Mouse (Mus musculus): ENCODE measurements around the gene Rassf1. TPM values are rescaled to one million over a fixed set of nuclear protein-coding genes. Genes with fewer than 3 reads are reported as not detected.

The Rassf1 gene
- polyA plus RNA-seq (2012; rRNA removed): 35.2 and 38.7 TPM in 2 replicates

GRCm38 (mm10) chr9:107551117-107551889 lies at the start of gene Rassf1:
Gene Rassf1, plus strand, starts transcription at chr9:107551555.

GRCm38 (mm10) chr9:107533791-107534407 lies 17.5 kb upstream of the Rassf1 start, which contains the start of gene Tmem115:
Gene Tmem115, plus strand, starts transcription at chr9:107533945.

GRCm38 (mm10) chr9:107541474-107542351 lies 9.6 kb upstream of the Rassf1 start, which contains the start of the genes Cyb561d2 and Nprl2:
Gene Cyb561d2, minus strand, starts transcription at chr9:107542193.
Gene Nprl2, plus strand, starts transcription at chr9:107542226.

GRCm38 (mm10) chr9:107547026-107547425 lies 4.3 kb upstream of the Rassf1 start, which contains the start of gene Zmynd10:
Gene Zmynd10, plus strand, starts transcription at chr9:107547298.

GRCm38 (mm10) chr9:107563029-107563581 lies 11.8 kb downstream of the Rassf1 start, which contains the start of gene Tusc2:
Gene Tusc2, plus strand, starts transcription at chr9:107563255.

GRCm38 (mm10) chr9:107567702-107568319 lies 16.5 kb downstream of the Rassf1 start, which contains the start of gene Hyal2:
Gene Hyal2, plus strand, starts transcription at chr9:107567945.

GRCm38 (mm10) chr9:107576357-107577107 lies 25.2 kb downstream of the Rassf1 start, which contains the start of gene Hyal1:
Gene Hyal1, plus strand, starts transcription at chr9:107576927.

GRCm38 (mm10) chr9:107578587-107578986 lies 27.2 kb downstream of the Rassf1 start, which contains the start of gene Naa80:
Gene Naa80, plus strand, starts transcription at chr9:107578887.

GRCm38 (mm10) chr9:107580501-107581317 lies 29.4 kb downstream of the Rassf1 start, which contains the start of gene Hyal3:
Gene Hyal3, plus strand, starts transcription at chr9:107580818.

GRCm38 (mm10) chr9:107586974-107587832 lies 35.8 kb downstream of the Rassf1 start, which contains the start of gene Ifrd2:
Gene Ifrd2, plus strand, starts transcription at chr9:107587642.

GRCm38 (mm10) chr9:107608741-107609432 lies 57.5 kb downstream of the Rassf1 start, which contains the start of gene Sema3b:
Gene Sema3b, minus strand, starts transcription at chr9:107609229.

Other genes with a start within 250 kb of the Rassf1 start
- gene Hemk1, start 213.2 kb upstream of the Rassf1 start, polyA plus RNA-seq (2012; rRNA removed): 26.8 and 30.0 TPM in 2 replicates
- 7.0 and 8.1 TPM in 2 replicates for gene 6430571L13Rik, start 211.0 kb upstream of the Rassf1 start, polyA plus RNA-seq (2012; rRNA removed)
- 82.7 and 88.5 TPM in 2 replicates for gene Cacna2d2, start 151.9 kb upstream of the Rassf1 start, polyA plus RNA-seq (2012; rRNA removed)
- gene Tmem115, start 17.6 kb upstream of the Rassf1 start, polyA plus RNA-seq (2012; rRNA removed): 33.6 and 34.5 TPM in 2 replicates
- gene Cyb561d2, start 9.4 kb upstream of the Rassf1 start, polyA plus RNA-seq (2012; rRNA removed): 47.5 and 52.4 TPM in 2 replicates
- gene Nprl2, start 9.3 kb upstream of the Rassf1 start, polyA plus RNA-seq (2012; rRNA removed): 87.7 and 93.2 TPM in 2 replicates
- 8.9 and 9.6 TPM in 2 replicates for gene Zmynd10, start 4.3 kb upstream of the Rassf1 start, polyA plus RNA-seq (2012; rRNA removed)
- gene Tusc2, start 11.7 kb downstream of the Rassf1 start, polyA plus RNA-seq (2012; rRNA removed): 96.7 and 108 TPM in 2 replicates
- 29.8 and 30.5 TPM in 2 replicates for gene Hyal2, start 16.4 kb downstream of the Rassf1 start, polyA plus RNA-seq (2012; rRNA removed)
- gene Hyal1, start 25.4 kb downstream of the Rassf1 start, polyA plus RNA-seq (2012; rRNA removed): 2.5 and 2.8 TPM in 2 replicates
- 16.6 and 19.8 TPM in 2 replicates for gene Naa80, start 27.3 kb downstream of the Rassf1 start, polyA plus RNA-seq (2012; rRNA removed)
- 1.2 and 1.5 TPM in 2 replicates for gene Hyal3, start 29.3 kb downstream of the Rassf1 start, polyA plus RNA-seq (2012; rRNA removed)
- gene Ifrd2, start 36.1 kb downstream of the Rassf1 start, polyA plus RNA-seq (2012; rRNA removed): 20.6 and 24.7 TPM in 2 replicates
- 5.4 and 7.5 TPM in 2 replicates for gene Sema3b, start 57.7 kb downstream of the Rassf1 start, polyA plus RNA-seq (2012; rRNA removed)
- gene Gnai2, start 83.8 kb downstream of the Rassf1 start, polyA plus RNA-seq (2012; rRNA removed): 382 and 399 TPM in 2 replicates
- gene Slc38a3, start 118.0 kb downstream of the Rassf1 start, polyA plus RNA-seq (2012; rRNA removed): 87.6 and 91.9 TPM in 2 replicates
- gene Gnat1, start 128.2 kb downstream of the Rassf1 start, polyA plus RNA-seq (2012; rRNA removed): 0.39 and 0.48 TPM in 2 replicates
- gene Sema3f, start 158.9 kb downstream of the Rassf1 start, polyA plus RNA-seq (2012; rRNA removed): 109 and 131 TPM in 2 replicates
- 193 and 212 TPM in 2 replicates for gene Rbm5, start 219.4 kb downstream of the Rassf1 start, polyA plus RNA-seq (2012; rRNA removed)

Measured in central nervous system, embryonic 18 days (tissue).